21 mouse cellular contexts compared by ENCODE assay signal in genomic region chr1:82262331-82262730, GRCm38 (mm10). TPM values are rescaled to one million over a fixed set of nuclear protein-coding genes. Genes with fewer than 3 reads are reported as not detected.
A peak's percentile ranks its signal among the peaks of the same experiment; 100 is the strongest.
DNase-seq lines count a peak whose midpoint lies in the region; ATAC-seq lines count a peak whose summit lies in the region.
"Had no signal": no experiment of that assay in that cellular context is flagged by ENCODE, and none has a peak within 500 bp of the region (broad histone marks: within the 10 kb centered on the region; RNA-seq: fewer than 3 reads in every experiment).

No protein-coding gene starts in this region.

- no peak overlapping the region for H3K4me3 ChIP-seq in forebrain, embryonic 13.5 days
- H3K4me3 ChIP-seq in forebrain, embryonic 11.5 days (ENCODE audit: low read depth, low read length) = no peak overlapping the region
- H3K4me3 ChIP-seq: hindbrain, embryonic 10.5 days; megakaryocyte, embryonic 14.5 days had no signal

- H3K9me3 ChIP-seq in forebrain, embryonic 13.5 days (replicated peaks) = no peaks in the 10 kb centered on the region
- H3K9me3 ChIP-seq in forebrain, embryonic 11.5 days (ENCODE audit: control insufficient read depth, low read length) = no peaks in the 10 kb centered on the region
- H3K9me3 ChIP-seq: hindbrain, embryonic 10.5 days; megakaryocyte, embryonic 14.5 days had no signal

- H3K9ac ChIP-seq in forebrain, embryonic 13.5 days = no peak overlapping the region
- no peak overlapping the region for H3K9ac ChIP-seq in forebrain, embryonic 11.5 days (ENCODE audit: low read length)

- H3K27ac ChIP-seq in forebrain, embryonic 13.5 days = peak overlapping the region; percentile 57; the same call in 1 of the 2 replicates
- H3K27ac ChIP-seq in forebrain, embryonic 11.5 days (ENCODE audit: low read depth, low read length) = no peak overlapping the region
- H3K27ac ChIP-seq: hindbrain, embryonic 10.5 days; kidney, postnatal 0 days had no signal

- intact Hi-C loops in left cerebral cortex, postnatal 4 days (cut with DNase I) = no loop called here
- intact Hi-C loops in left cerebral cortex, postnatal 36 days (cut with DNase I) = no loop called here

- 0 out of 2 replicates have a peak, but pooled peaks cover 4% of the 10 kb centered on the region for H3K36me3 ChIP-seq in forebrain, embryonic 13.5 days (ENCODE audit: poor library complexity, severe bottlenecking)
- no peaks in the 10 kb centered on the region for H3K36me3 ChIP-seq in forebrain, embryonic 11.5 days (ENCODE audit: control insufficient read depth, insufficient read depth, low read length)
- H3K36me3 ChIP-seq: hindbrain, embryonic 10.5 days had no signal

- peaks cover 43% of the 10 kb centered on the region for H3K4me1 ChIP-seq in forebrain, embryonic 13.5 days
- H3K4me1 ChIP-seq in forebrain, embryonic 11.5 days (replicated peaks; ENCODE audit: control insufficient read depth, insufficient read depth, low read length) = peaks cover 5% of the 10 kb centered on the region; the same call in 1 of the 2 replicates
- H3K4me1 ChIP-seq: megakaryocyte, embryonic 14.5 days had no signal

- no peak overlapping the region for H3K4me2 ChIP-seq in forebrain, embryonic 13.5 days
- no peak overlapping the region for H3K4me2 ChIP-seq in forebrain, embryonic 11.5 days (ENCODE audit: low read depth, low read length, severe bottlenecking)
- H3K4me2 ChIP-seq: liver, embryonic 11.5 days had no signal

- WGBS in forebrain, embryonic 13.5 days = 33% methylated on average over 1 of the region's 1 CpGs
- 72% methylated on average over 1 of the region's 1 CpGs for WGBS in forebrain, embryonic 11.5 days

- H3K27me3 ChIP-seq in forebrain, embryonic 13.5 days = no peaks in the 10 kb centered on the region
- H3K27me3 ChIP-seq in forebrain, embryonic 11.5 days (ENCODE audit: control insufficient read depth, insufficient read depth, low read length) = no peaks in the 10 kb centered on the region
- H3K27me3 ChIP-seq: megakaryocyte, embryonic 14.5 days; Patski had no signal

- no peak for ATAC-seq in forebrain, embryonic 13.5 days
- ATAC-seq in forebrain, embryonic 11.5 days (replicated peaks; ENCODE audit: low FRiP score) = no peak
- ATAC-seq: CD4-positive, CD25-positive, alpha-beta regulatory T cell, adult 4 months; Patski had no signal

- no peak for DNase-seq in forebrain, embryonic 11.5 days (ENCODE audit: low spot score)
- DNase-seq in left cerebral cortex, postnatal 4 days = peak; percentile 82
- DNase-seq in left cerebral cortex, postnatal 36 days (ENCODE audit: low spot score in 2 of 2) = no peak
- peak; percentile 90 for DNase-seq in cerebellum, adult 9-11 months
- no peak for DNase-seq in spleen, postnatal 10 days (ENCODE audit: low spot score in 2 of 2)
- DNase-seq in heart, adult 18-20 months = no peak
- DNase-seq: adrenal gland, adult 8-10 months; gastrocnemius, postnatal 14 days; kidney, adult 18-20 months; lung, adult 18-20 months; retina, postnatal 1 day had no signal

RNA-seq across cellular contexts. Expression of gene Irs1, which starts 28.9 kb away (rescaled TPM):
- polyA plus RNA-seq in forebrain, embryonic 13.5 days (2015; fragmentation: Nextera tagmentation; extraction: Ambion mirVana) = 9.0 and 10.7 TPM in 2 replicates
- 14.2 and 17.5 TPM in 2 replicates for polyA plus RNA-seq in forebrain, embryonic 11.5 days (2014; fragmentation: Nextera tagmentation; extraction: Ambion mirVana)
- 10 to 100 TPM; 30.5 to 30.8 TPM for total RNA-seq in left cerebral cortex, postnatal 4 days (2021)
- total RNA-seq in left cerebral cortex, postnatal 36 days (2021) = 10 to 100 TPM; 16.1 to 16.3 TPM
- total RNA-seq in heart, adult 18-20 months (2021) = 10 to 100 TPM; 29.1 to 43.5 TPM
- polyA plus RNA-seq: CD4-positive, CD25-positive, alpha-beta regulatory T cell, adult 4 months had no signal

RNA-seq across cellular contexts. Expression of gene Gm9747, which starts 29.4 kb away (rescaled TPM):
- polyA plus RNA-seq in forebrain, embryonic 13.5 days (2015; fragmentation: Nextera tagmentation; extraction: Ambion mirVana) = 25.9 and 31.3 TPM in 2 replicates
- 40.2 and 42.7 TPM in 2 replicates for polyA plus RNA-seq in forebrain, embryonic 11.5 days (2014; fragmentation: Nextera tagmentation; extraction: Ambion mirVana)
- not detected for total RNA-seq in left cerebral cortex, postnatal 4 days (2021)
- not detected for total RNA-seq in left cerebral cortex, postnatal 36 days (2021)
- total RNA-seq in heart, adult 18-20 months (2021) = not detected
- total RNA-seq: adrenal gland, adult 8-10 months; gastrocnemius, postnatal 14 days; layer of hippocampus, adult 18-20 months; midbrain, postnatal 0 days; neutrophil, adult 5-6 weeks had no signal
- polyA plus RNA-seq: CD4-positive, CD25-positive, alpha-beta regulatory T cell, adult 4 months had no signal

RNA-seq across cellular contexts. Expression of gene Rhbdd1, which starts 53.9 kb away (rescaled TPM):
- 5.7 and 6.3 TPM in 2 replicates for polyA plus RNA-seq in forebrain, embryonic 13.5 days (2015; fragmentation: Nextera tagmentation; extraction: Ambion mirVana)
- 6.3 and 7.5 TPM in 2 replicates for polyA plus RNA-seq in forebrain, embryonic 11.5 days (2014; fragmentation: Nextera tagmentation; extraction: Ambion mirVana)
- total RNA-seq in left cerebral cortex, postnatal 4 days (2021) = 1 to 10 TPM; 3.7 to 3.8 TPM
- 1 to 10 TPM; 6.6 to 7.7 TPM for total RNA-seq in left cerebral cortex, postnatal 36 days (2021)
- 10 to 100 TPM in 1 of 2 experiments, 1 to 10 TPM in 1; 9.0 to 11.9 TPM for total RNA-seq in heart, adult 18-20 months (2021)

Comparison
In these comparisons a context has a peak if more than half of its experiments do, and no peak if none do; other contexts are left out.
1. DNase-seq: peak in left cerebral cortex, postnatal 4 days (single experiment) and cerebellum, adult 9-11 months (single experiment); none in forebrain, embryonic 11.5 days (single experiment), left cerebral cortex, postnatal 36 days (0 of 2), spleen, postnatal 10 days (0 of 2) and heart, adult 18-20 months (0 of 2).